Mouse (Mus musculus) kidney, postnatal 0 days (tissue): Measurements from ENCODE around the gene Evi2. TPM values are rescaled to one million over a fixed set of nuclear protein-coding genes. Genes with fewer than 3 reads are reported as not detected.

Source experiments
- ATAC-seq: fragments of 200-750 bp; cut with Nextera tagmentation; replicated peaks from 2 replicates; pipeline ENCODE4 v1.8.0; 2017; ENCODE audit warnings: low read depth, moderate number of reproducible peaks, moderate TSS enrichment, moderate library complexity; ENCODE audit not compliant: low FRiP score
- DNase-seq: peaks from one replicate; pipeline ENCODE4 v3.0.0-alpha.2; 2016; ENCODE audit warnings: low spot score
- H3K27ac ChIP-seq: fragments of 300-500 bp; sonication (generic); 2 replicates; pipeline ENCODE4 v1.5.1; 2014; ENCODE audit warnings: mild to moderate bottlenecking
- H3K27me3 ChIP-seq: fragments of 300-500 bp; sonication (generic); 2 replicates; pipeline ENCODE4 v1.6.1; 2014; ENCODE audit warnings: low read length, mixed read lengths; ENCODE audit not compliant: insufficient read depth
- H3K36me3 ChIP-seq: fragments of 300-500 bp; sonication (generic); 2 replicates; pipeline ENCODE4 v1.6.1; 2014; ENCODE audit warnings: low read length, mixed read lengths; ENCODE audit not compliant: insufficient read depth
- H3K4me1 ChIP-seq: fragments of 300-500 bp; sonication (generic); replicated peaks from 2 replicates; pipeline ENCODE4 v1.6.1; 2014; ENCODE audit warnings: antibody characterized with exemption, low read length, mixed read lengths; ENCODE audit not compliant: insufficient read depth
- H3K4me2 ChIP-seq: fragments of 300-500 bp; sonication (generic); 2 replicates; pipeline ENCODE4 v1.6.1; 2014; ENCODE audit warnings: mild to moderate bottlenecking, low read length, moderate library complexity, mixed read lengths
- H3K4me3 ChIP-seq: fragments of 300-500 bp; sonication (generic); replicated peaks from 2 replicates; pipeline ENCODE4 v1.5.1; 2014; ENCODE audit warnings: low read depth, low read length
- H3K9ac ChIP-seq: fragments of 300-500 bp; sonication (generic); 2 replicates; pipeline ENCODE4 v1.6.1; 2014; ENCODE audit warnings: low read depth, low read length
- H3K9me3 ChIP-seq: fragments of 300-500 bp; sonication (generic); replicated peaks from 2 replicates; pipeline ENCODE4 v1.6.1; 2016; ENCODE audit warnings: low read length, inconsistent platforms, mixed read lengths
- CTCF ChIP-seq: IDR thresholded peaks from 2 replicates; pipeline ENCODE4 v1.5.1; 2016; ENCODE audit warnings: antibody characterized with exemption, low read depth, mild to moderate bottlenecking, moderate library complexity
- WGBS: fragments of 180-500 bp; shearing (Covaris S2); extraction: QIAGEN DNeasy Blood & Tissue Kit; methylation state at CpG from one replicate; pipeline ENCODE4 v1.1.7; 2014; 5-methylcytosine and 5-hydroxymethylcytosine counted together
- polyA plus RNA-seq: library from polyadenylated mRNA; unstranded; fragments of >200 nt; fragmentation: Nextera tagmentation; extraction: Ambion mirVana; gene quantifications from 2 replicates; pipeline ENCODE4 v1.2.1, GENCODE M21; 2015

Evi2 gene
- polyA plus RNA-seq, 1 experiment from 2014 or later, result 0.12 TPM

DNA sequence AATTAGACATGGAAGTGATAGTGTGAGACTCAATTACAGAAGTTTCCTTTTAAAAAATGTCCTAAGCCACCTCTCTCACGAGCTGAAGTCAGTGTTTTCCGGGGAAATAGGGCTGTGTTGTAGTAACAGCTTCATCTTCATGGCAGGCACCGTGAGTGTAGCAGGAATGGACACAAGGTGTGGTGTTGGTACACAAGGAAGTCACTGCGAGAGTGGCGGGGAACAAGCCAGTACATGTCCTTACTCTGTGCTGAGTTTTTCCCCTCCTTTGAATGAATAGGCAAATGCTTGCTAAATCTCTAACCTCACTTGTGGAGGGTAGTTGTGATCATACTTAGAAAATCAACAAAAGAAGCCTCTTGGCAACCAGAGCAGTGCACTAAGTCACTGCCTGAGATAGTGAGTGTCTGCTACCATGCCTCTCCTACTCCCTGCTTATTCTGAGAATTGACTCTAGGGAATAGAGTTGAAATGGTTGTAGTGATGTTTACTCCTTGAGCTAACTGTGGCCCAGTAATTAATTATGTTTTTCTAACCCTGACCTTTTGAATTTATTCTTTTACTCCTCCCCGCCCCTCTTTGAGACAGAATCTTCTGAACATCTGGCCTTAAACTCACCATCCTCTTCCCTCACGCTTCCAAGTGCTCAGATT lies 46.4 kb downstream of the Evi2 start:
- ATAC-seq (no peak), DNase-seq (peak; percentile 54)
- no peak overlapping the region for H3K9ac ChIP-seq
- H3K4me1 ChIP-seq, result no peaks in the 10 kb centered on the region
- no peaks in the 10 kb centered on the region for H3K9me3 ChIP-seq
- WGBS, result 67% methylated on average over 7 of the region's 7 CpGs
- no peak overlapping the region for H3K4me2 ChIP-seq
- no peak overlapping the region for H3K27ac ChIP-seq
- H3K27me3 ChIP-seq, result no peaks in the 10 kb centered on the region
- H3K4me3 ChIP-seq, result no peak overlapping the region
- 0 out of 2 replicates have a peak, but pooled peaks cover 3% of the 10 kb centered on the region for H3K36me3 ChIP-seq
- no peak for TF ChIP-seq CTCF

DNA sequence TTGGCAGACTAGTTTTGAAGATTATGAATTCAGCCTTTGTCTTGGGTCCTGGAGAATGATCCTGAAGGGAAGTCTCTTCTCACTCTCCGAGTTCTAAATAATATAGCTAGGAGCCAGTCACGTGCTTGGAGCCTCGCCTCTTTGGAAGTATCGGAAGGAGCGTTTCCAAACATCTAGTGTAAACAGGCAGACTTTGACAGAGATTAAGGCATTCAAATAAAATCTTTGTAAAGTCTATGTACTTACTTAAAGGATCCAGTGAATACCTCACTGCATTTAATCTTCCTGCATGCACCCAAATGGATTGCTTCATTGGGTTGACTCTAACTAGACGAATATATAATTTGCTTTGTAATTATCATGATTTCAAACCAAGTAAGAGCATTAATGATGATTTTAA lies 47.0 kb downstream of the Evi2 start:
- WGBS, result 89% methylated on average over 6 of the region's 6 CpGs

DNA sequence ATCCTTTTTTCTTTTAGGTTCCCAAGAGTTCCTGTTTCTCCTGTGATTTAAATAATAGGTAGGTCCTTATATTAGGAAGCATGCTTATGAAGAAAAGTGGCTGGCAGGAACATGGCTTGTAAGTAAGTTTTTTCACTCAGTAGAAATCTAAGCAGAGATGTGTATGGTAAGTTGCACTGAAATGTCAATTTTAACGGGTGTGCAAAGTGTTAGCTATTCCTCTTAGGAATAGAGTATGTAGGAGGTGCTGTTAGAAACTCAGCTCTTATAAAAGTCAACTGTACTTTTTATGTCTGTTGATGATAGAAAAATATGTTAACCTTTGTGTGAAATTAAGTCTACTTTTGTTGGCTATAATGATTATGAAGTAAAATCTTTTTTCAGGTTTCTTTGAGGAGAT lies 62.3 kb downstream of the Evi2 start:
- Histone ChIP-seq H3K9me3 (no peaks in the 10 kb centered on the region), H3K36me3 (peaks cover 27% of the 10 kb centered on the region), H3K4me2 (no peak overlapping the region), H3K9ac (no peak overlapping the region), H3K4me1 (no peaks in the 10 kb centered on the region), H3K27me3 (no peaks in the 10 kb centered on the region), H3K27ac (no peak overlapping the region), H3K4me3 (no peak overlapping the region)
- WGBS, result 71% methylated on average over 1 of the region's 1 CpGs
- DNase-seq (no peak), ATAC-seq (no peak)
- TF ChIP-seq CTCF, result no peak

More for the DNA sequence above, 47.0 kb downstream of the Evi2 start:
- DNase-seq (no peak), ATAC-seq (no peak)
- Histone ChIP-seq H3K4me1 (no peaks in the 10 kb centered on the region), H3K27ac (no peak overlapping the region), H3K4me2 (no peak overlapping the region), H3K9me3 (no peaks in the 10 kb centered on the region), H3K9ac (no peak overlapping the region), H3K4me3 (no peak overlapping the region), H3K27me3 (no peaks in the 10 kb centered on the region), H3K36me3 (0 out of 2 replicates have a peak, but pooled peaks cover 3% of the 10 kb centered on the region)
- TF ChIP-seq CTCF, result no peak

Other genes starting within 250 kb of the Evi2 start
- not detected in 2 replicates for gene Gm9964, start 233.7 kb downstream of the Evi2 start, polyA plus RNA-seq
- gene Nf1, start 190.9 kb downstream of the Evi2 start, polyA plus RNA-seq, result 8.2 and 9.5 TPM in 2 replicates
- 0.17 and 0.26 TPM in 2 replicates for gene Omg, start 26.5 kb downstream of the Evi2 start, polyA plus RNA-seq
- 0.78 and 0.82 TPM in 2 replicates for gene Evi2b, start 6.8 kb downstream of the Evi2 start, polyA plus RNA-seq
- gene Evi2a, start within 50 bp of the Evi2 start, polyA plus RNA-seq, result 3.3 and 3.4 TPM in 2 replicates
- 9.1 TPM in 2 replicates for gene Rab11fip4, start 60.6 kb upstream of the Evi2 start, polyA plus RNA-seq